Mouse (Mus musculus) natural killer cell, adult 2 months (primary cell): Measurements from ENCODE around the gene Cox8a.

Source experiments
- DNase-seq, 2 experiments: peaks; one replicate each; pipeline ENCODE4 v3.0.0; 2022; ENCODE audit warnings: low spot score in 2 of 2

Cox8a gene

GRCm38 (mm10) chr19:7223488-7223887 lies 6.1 kb upstream of the Cox8a start:
- no peak for DNase-seq

GRCm38 (mm10) chr19:7222196-7222595 lies 4.8 kb upstream of the Cox8a start:
- no peak for DNase-seq

DNA sequence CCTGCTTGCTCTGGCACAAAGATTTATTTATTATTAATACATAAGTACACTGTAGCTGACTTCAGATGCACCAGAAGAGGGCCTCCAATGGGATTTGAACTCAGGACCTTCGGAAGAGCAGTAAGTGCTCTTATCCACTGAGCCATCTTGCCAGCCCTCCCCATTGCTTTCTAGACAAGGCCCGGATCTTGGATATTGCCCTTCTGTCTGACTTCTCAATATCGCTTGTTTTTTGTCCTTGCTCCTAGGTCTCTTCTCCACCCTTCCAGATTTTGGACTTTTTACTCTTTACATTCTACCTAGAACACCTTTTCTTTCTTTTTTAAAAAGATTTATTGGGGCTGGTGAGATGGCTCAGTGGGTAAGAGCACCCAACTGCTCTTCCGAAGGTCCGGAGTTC lies 1.3 kb upstream of the Cox8a start:
- no peak for DNase-seq

- no peak for DNase-seq
Observed at GRCm38 (mm10) chr19:7217926-7218267, 481 bp upstream of the Cox8a start.

DNA sequence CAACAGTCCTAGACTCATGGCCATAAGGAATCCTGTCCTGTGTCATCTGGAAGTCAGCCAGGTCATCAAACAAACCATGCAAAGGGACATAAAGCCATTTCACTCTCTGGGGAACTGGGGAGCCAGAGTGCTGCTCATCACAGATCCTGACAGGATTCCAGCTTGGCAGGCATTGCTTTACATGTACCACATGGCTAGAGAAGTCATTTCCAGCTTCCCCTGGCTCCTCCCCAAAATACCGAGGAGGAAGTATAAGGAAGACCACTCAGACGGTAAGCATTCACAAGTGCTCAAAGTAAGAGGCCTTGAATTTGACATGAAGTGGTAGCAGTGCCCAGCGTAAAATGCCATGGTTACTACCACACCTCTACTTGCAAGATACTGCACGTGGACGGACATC lies 2.9 kb downstream of the Cox8a start:
- no peak for DNase-seq

DNA sequence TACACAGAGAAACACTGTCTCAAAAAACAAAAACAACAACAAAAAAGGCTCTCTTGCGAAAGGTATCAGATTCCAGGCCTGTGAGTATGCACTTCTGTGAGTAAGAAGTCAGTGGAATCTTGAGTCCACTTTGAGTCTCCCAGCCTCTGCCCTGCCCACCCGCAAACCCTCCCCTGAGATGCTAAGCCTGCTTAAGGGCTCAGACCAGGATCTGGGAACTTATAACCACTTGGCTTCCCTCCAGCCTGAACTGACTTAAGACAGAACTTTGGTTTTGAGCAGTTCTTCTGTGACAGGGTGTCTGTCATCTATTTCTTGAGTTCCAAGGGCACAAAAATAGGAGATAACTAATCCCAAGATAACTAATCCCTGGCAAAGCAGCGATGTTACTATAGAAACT lies 4.4 kb downstream of the Cox8a start:
- DNase-seq: no peak

GRCm38 (mm10) chr19:7212216-7212615 lies 5.2 kb downstream of the Cox8a start:
- no peak for DNase-seq

- no peak for DNase-seq
Observed at GRCm38 (mm10) chr19:7209907-7210646, 7.3 kb downstream of the Cox8a start.

DNA sequence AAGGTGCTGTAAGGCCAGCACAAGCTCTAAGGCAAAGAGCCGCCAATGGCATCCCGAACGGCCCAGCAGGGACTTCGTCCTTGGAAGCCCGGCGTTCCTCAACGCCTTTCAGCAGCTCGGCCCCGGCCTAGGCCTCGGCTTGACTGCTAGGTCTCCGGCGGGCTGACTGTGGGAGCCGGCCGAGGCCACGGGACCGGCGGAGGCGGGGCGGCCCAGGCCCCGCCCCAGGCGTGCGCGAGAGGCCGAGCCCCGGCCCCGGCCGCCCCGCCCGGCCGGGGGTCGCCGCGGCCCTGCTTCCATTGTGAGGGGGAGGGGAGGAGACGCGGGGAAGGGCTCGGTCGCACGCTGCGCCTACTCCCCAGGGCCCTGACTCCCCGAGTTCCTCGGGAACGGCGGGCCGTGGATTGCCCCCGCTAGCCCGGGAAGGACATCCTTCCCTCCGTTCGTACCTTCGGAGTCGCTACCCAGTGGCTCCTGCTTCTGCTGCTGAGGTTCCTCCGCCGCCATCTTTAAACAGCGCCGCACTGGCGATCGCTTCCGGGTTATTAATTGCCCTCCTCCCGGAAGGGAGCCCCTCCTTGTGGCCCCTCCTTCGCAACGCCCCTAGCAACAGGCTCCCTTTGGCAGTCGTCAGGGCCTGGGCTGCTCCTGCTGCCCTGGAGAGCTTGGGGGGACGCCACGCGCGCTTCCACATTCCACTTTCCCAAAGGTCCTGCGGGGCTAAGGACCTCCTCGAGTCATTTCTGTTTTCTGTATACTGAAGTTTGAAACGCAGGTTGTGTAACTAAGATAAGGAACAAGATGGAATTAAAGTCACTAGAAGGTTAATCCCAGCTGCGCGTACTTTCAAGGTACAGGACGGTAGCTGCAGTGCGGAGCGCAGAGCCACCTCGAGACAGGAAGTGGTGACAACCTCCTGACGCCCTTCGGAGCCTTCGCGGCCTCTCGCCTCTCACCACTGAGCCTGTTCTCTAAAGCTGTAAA lies 11.4 kb downstream of the Cox8a start, which contains the start of gene Otub1:
TSS of gene Otub1 (minus strand) at position 564 of the 984 bp plus-strand sequence.
- DNase-seq: peak; percentile 91 to 92

- no peak for DNase-seq
Observed at GRCm38 (mm10) chr19:7205326-7205725, 12.1 kb downstream of the Cox8a start.

- DNase-seq: no peak
Observed at GRCm38 (mm10) chr19:7204898-7205297, 12.5 kb downstream of the Cox8a start.

- DNase-seq: no peak
Observed at GRCm38 (mm10) chr19:7200427-7200826, 17.0 kb downstream of the Cox8a start.

- no peak for DNase-seq
Observed at GRCm38 (mm10) chr19:7199089-7199488, 18.3 kb downstream of the Cox8a start.

GRCm38 (mm10) chr19:7197445-7197844 lies 20.0 kb downstream of the Cox8a start:
- DNase-seq: no peak

DNA sequence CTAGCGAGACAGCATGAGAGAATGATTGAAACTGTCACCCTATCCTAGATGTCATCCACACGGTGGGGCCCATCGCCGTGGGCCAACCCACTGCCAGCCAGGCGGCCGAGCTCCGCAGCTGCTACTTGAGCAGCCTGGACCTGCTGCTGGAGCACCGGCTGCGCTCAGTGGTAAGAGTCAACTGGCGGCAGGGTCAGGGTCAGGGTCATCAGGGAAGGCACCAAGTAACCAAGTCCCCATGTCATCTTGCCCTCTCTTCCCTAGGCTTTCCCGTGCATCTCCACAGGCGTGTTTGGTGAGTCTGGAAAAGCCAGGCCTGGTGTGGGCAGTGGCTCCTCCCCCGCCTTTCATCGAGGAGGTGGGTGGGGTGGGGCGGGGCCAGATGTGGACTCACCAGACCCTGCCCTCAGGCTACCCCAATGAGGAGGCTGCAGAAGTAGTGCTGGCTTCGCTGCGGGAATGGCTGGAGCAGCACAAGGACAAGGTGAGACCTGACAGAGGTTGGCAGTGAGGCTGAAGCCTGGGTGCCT lies 20.6 kb downstream of the Cox8a start:
- no peak for DNase-seq

- DNase-seq: peak; percentile 30 to 48
Observed at GRCm38 (mm10) chr19:7195900-7196728, 21.3 kb downstream of the Cox8a start.

- DNase-seq: no peak
Observed at GRCm38 (mm10) chr19:7192561-7192967, 24.9 kb downstream of the Cox8a start.

DNA sequence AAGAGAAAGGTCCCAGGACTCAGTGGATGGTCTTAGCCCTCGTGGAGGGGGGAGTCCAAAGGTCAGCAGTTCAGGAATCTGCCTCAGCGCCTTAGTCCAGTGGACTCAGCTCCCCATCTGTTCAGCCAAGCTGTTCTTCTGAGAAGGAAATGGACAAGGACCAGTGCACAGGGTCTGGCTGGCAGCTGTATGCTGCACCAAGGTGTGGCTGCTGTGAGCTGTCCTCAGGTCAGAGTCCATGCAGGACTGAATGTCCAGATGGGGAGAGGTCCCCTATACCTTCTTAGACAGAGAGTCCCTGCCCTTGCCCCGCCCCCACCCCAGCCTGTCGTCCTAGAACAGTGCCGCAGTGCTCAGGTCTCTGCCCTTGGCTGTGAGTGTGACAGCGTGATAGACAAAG lies 25.8 kb downstream of the Cox8a start:
- DNase-seq: no peak

DNA sequence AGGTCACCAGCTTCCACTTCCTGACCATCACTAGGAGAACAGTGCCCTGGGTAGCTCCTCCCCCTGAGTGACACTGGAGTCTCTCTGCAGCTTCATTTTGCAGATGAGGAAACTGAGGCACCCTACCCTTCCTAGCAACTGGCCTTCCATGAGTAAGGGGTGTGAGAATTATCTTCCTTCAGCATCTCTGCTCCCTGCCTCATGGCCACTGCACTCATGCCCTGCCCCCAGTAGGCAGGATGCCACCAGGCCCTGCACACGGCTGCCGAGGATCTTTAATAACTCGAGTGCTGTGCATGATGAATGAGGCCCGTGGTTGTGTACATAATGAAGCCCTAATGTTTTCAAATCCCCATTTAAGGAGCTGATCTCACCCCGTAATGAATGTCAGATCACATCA lies 26.4 kb downstream of the Cox8a start:
- no peak for DNase-seq

DNA sequence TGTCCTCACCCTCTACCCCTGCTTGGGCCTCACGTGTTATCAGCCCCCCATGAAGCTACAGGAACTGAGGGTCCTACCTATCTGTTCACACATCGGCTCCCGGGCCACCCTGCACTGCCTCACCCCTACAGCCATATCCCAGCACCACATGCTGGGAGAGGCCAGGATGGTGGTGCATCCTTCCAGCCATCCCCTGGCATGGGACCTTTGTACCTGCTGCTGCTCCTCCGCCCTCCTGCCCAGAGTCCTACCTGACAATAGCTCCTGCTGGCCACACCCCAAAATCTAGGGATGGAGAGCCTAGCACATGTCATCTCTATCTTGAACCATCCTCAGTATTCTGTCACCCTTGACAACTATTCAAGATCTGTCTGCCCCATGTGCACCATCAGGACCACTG lies 28.4 kb downstream of the Cox8a start:
- no peak for DNase-seq

- no peak for DNase-seq
Observed at GRCm38 (mm10) chr19:7187157-7187556, 30.3 kb downstream of the Cox8a start.
